Mouse (Mus musculus): Measurements from ENCODE around the gene Rabgap1l. TPM values are rescaled to one million over a fixed set of nuclear protein-coding genes. Genes with fewer than 3 reads are reported as not detected.

The Rabgap1l gene
- polyA plus RNA-seq, 1 experiment from 2014 or later = 12.0 TPM

DNA sequence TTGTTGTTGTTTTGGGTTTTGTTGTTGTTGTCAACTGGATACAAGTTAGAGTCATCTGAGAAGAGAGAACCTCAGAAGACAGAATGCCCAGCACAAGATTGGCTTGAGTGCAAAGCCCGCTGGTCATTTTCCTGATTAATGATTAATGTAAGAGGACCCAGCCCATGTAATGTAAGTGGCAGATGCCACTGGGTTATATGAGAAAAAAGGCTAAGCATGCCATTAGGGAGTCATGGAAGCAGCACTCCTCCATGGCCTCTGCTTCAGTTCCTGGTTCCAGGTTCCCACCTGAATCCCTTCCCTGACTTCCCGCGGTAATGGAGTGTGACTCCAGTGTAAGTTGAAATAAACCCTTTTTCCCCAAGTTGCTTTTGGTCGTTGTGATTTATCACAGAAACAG, 480.4 kb downstream of the Rabgap1l start:
- Histone ChIP-seq H3K27me3 (ENCODE audit: insufficient read depth, low read length) (no peaks in the 10 kb centered on the region), H3K4me1 (replicated peaks; ENCODE audit: insufficient read depth, low read length) (0 out of 2 replicates have a peak, but pooled peaks cover 4% of the 10 kb centered on the region), H3K36me3 (ENCODE audit: insufficient read depth, low read length) (no peaks in the 10 kb centered on the region), H3K9ac (ENCODE audit: low read depth, low read length) (no peak overlapping the region), H3K4me3 (replicated peaks; ENCODE audit: low read depth, low read length) (no peak overlapping the region), H3K9me3 (replicated peaks; ENCODE audit: low read length) (no peaks in the 10 kb centered on the region), H3K27ac (no peak overlapping the region), H3K4me2 (ENCODE audit: low read length) (no peak overlapping the region)
- ATAC-seq (replicated peaks; ENCODE audit: low FRiP score, low read depth) (peak; percentile 59), DNase-seq (ENCODE audit: low spot score) (no peak)
- WGBS = 50% methylated on average over 4 of the region's 4 CpGs
- no peak for TF ChIP-seq CTCF (IDR thresholded peaks at IDR 0.05; ENCODE audit: low read depth)

DNA sequence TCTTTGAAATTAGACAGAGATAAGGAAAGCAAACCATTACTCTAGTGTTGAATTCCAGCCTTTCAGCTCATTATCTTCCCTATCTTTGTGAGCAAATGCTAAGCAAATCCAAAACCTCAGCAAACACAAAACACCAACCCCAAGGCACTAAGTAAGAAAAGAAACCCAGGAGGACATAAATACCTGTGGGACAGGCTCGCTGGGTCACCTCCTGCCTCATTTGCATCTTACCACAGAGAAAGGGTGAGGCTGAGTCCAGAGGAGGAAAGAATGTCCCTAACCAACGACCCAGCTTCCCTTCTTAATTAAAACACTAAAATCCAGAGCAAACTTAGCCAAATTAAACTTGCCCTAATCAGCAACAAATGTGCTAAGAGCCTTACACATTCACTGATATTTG, 481.1 kb downstream of the Rabgap1l start:
- H3K4me3 ChIP-seq (replicated peaks; ENCODE audit: low read depth, low read length) = no peak overlapping the region
- 0 out of 2 replicates have a peak overlapping the region, but pooled peaks have one; percentile 57 for H3K27ac ChIP-seq
- no peaks in the 10 kb centered on the region for H3K36me3 ChIP-seq (ENCODE audit: insufficient read depth, low read length)
- no peak overlapping the region for H3K9ac ChIP-seq (ENCODE audit: low read depth, low read length)
- H3K4me2 ChIP-seq (ENCODE audit: low read length) = no peak overlapping the region
- 0 out of 2 replicates have a peak, but pooled peaks cover 4% of the 10 kb centered on the region for H3K4me1 ChIP-seq (replicated peaks; ENCODE audit: insufficient read depth, low read length)
- H3K27me3 ChIP-seq (ENCODE audit: insufficient read depth, low read length) = no peaks in the 10 kb centered on the region
- no peak for ATAC-seq (replicated peaks; ENCODE audit: low FRiP score, low read depth)
- H3K9me3 ChIP-seq (replicated peaks; ENCODE audit: low read length) = no peaks in the 10 kb centered on the region
- no peak for TF ChIP-seq CTCF (IDR thresholded peaks at IDR 0.05; ENCODE audit: low read depth)
- DNase-seq (ENCODE audit: low spot score) = no peak
- WGBS = 30% methylated on average over 2 of the region's 2 CpGs

DNA sequence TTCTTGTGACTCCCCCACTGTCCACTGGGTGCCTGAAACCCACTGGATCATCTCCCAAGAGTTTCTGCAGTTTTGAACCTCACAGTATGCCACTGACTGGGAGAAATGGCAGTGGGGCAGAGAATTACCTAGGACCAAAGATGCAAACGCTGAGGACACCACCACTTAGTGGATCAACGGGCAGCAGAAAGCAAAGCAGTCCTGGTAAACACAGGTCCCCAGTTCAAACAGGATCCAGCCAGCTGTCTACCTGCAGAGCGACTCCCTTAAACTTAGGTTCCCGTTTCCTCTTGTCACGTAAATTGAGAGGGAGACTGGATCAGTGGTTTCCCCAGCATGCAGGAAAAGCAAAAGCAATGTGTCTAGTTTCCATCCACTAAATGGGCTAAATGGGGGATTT, 483.1 kb downstream of the Rabgap1l start:
- Histone ChIP-seq H3K36me3 (ENCODE audit: insufficient read depth, low read length) (no peaks in the 10 kb centered on the region), H3K9me3 (replicated peaks; ENCODE audit: low read length) (no peaks in the 10 kb centered on the region), H3K4me2 (ENCODE audit: low read length) (no peak overlapping the region), H3K4me1 (replicated peaks; ENCODE audit: insufficient read depth, low read length) (0 out of 2 replicates have a peak, but pooled peaks cover 4% of the 10 kb centered on the region), H3K4me3 (replicated peaks; ENCODE audit: low read depth, low read length) (no peak overlapping the region), H3K9ac (ENCODE audit: low read depth, low read length) (no peak overlapping the region), H3K27ac (no peak overlapping the region), H3K27me3 (ENCODE audit: insufficient read depth, low read length) (no peaks in the 10 kb centered on the region)
- ATAC-seq (replicated peaks; ENCODE audit: low FRiP score, low read depth) (no peak), DNase-seq (ENCODE audit: low spot score) (no peak)
- 32% methylated on average over 5 of the region's 5 CpGs for WGBS
- no peak for TF ChIP-seq CTCF (IDR thresholded peaks at IDR 0.05; ENCODE audit: low read depth)

DNA sequence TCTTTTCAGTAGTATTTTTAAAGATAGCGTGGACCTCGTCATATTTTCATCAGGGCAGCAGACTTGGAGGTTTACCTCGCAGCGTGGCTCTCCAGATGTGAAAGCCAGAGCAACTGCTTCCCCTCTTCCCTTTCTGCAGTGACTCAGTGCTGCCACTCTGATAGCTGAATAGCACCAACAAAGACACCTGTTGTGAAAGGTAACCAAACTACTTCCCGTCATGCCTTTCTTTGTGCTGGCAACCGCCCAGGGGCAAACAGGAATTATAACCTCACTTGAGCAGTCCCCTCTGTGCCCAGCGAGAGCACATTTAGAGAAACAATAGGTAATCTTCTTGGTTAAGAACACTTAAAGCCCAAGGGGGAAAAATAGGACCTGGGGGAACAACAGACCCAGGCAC, 484.0 kb downstream of the Rabgap1l start:
- Histone ChIP-seq H3K27me3 (ENCODE audit: insufficient read depth, low read length) (no peaks in the 10 kb centered on the region), H3K4me2 (ENCODE audit: low read length) (peak overlapping the region; percentile 21; the same call in 1 of the 2 replicates), H3K9ac (ENCODE audit: low read depth, low read length) (no peak overlapping the region), H3K27ac (no peak overlapping the region), H3K9me3 (replicated peaks; ENCODE audit: low read length) (no peaks in the 10 kb centered on the region), H3K36me3 (ENCODE audit: insufficient read depth, low read length) (no peaks in the 10 kb centered on the region), H3K4me3 (replicated peaks; ENCODE audit: low read depth, low read length) (no peak overlapping the region), H3K4me1 (replicated peaks; ENCODE audit: insufficient read depth, low read length) (0 out of 2 replicates have a peak, but pooled peaks cover 4% of the 10 kb centered on the region)
- 42% methylated on average over 7 of the region's 7 CpGs for WGBS
- DNase-seq (ENCODE audit: low spot score) (no peak), ATAC-seq (replicated peaks; ENCODE audit: low FRiP score, low read depth) (no peak)
- TF ChIP-seq CTCF (IDR thresholded peaks at IDR 0.05; ENCODE audit: low read depth) = peak; percentile 27; the same call in 1 of the 2 replicates

DNA sequence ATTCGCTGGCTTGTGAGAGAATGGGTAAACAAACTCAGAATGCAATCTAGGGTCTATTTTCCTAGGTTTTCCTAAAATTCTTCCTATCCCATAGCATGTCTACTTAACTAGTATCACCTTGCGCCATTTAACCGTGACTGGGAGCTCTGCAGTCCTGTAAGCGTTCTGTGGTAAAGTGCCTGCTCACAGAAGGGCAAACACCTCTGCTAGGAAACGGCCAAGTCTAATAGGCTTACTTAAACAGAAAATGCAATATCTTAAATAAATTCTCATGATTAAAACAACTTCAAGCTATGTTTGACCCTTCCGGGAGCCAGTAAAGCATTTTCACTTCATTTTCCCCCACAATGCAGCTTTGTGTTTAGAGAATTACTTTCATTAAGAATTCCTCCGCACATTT, 484.5 kb downstream of the Rabgap1l start:
- H3K4me3 ChIP-seq (replicated peaks; ENCODE audit: low read depth, low read length) = no peak overlapping the region
- H3K27ac ChIP-seq = no peak overlapping the region
- no peak for TF ChIP-seq CTCF (IDR thresholded peaks at IDR 0.05; ENCODE audit: low read depth)
- H3K27me3 ChIP-seq (ENCODE audit: insufficient read depth, low read length) = no peaks in the 10 kb centered on the region
- no peaks in the 10 kb centered on the region for H3K9me3 ChIP-seq (replicated peaks; ENCODE audit: low read length)
- no peak overlapping the region for H3K9ac ChIP-seq (ENCODE audit: low read depth, low read length)
- H3K36me3 ChIP-seq (ENCODE audit: insufficient read depth, low read length) = no peaks in the 10 kb centered on the region
- peak overlapping the region; percentile 21; the same call in 1 of the 2 replicates for H3K4me2 ChIP-seq (ENCODE audit: low read length)
- 72% methylated on average over 7 of the region's 7 CpGs for WGBS
- ATAC-seq (replicated peaks; ENCODE audit: low FRiP score, low read depth) = no peak
- DNase-seq (ENCODE audit: low spot score) = no peak
- H3K4me1 ChIP-seq (replicated peaks; ENCODE audit: insufficient read depth, low read length) = 0 out of 2 replicates have a peak, but pooled peaks cover 4% of the 10 kb centered on the region

DNA sequence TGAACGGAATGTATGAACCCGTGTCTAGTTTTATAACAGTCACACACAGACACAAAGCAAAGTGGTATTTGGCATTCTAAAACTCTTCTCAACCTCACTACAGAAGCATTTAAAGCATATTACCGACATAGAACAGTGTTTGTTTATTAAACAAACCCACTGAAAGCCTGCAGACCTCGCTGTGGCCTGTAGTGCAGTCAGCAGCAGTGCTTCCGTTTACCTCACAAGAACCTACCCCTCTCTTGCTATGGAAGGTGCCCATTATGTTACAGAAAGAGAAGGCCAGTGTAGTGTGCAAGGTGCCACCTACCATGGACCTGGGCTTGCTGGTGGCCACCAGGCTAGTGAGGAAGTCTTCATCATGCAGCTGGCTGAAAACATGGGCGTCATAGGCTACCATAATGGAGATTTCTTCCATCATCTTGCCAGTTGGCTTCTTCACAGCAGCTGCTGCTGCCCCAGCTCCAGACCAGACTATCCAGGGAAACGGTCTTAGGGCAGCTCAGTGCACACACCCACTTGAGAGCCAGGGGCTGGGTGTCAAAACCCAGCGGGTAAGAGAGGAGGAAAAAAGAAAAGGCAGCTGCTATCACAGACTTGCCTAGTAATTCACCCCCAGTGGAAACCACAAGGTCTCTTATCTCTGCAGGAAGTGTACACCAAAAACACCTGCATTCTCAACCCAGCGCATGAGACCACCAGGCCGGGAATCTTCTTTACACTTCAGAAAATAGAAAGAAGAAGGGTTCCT, 486.0 kb downstream of the Rabgap1l start:
- no peaks in the 10 kb centered on the region for H3K9me3 ChIP-seq (replicated peaks; ENCODE audit: low read length)
- H3K4me1 ChIP-seq (replicated peaks; ENCODE audit: insufficient read depth, low read length) = 0 out of 2 replicates have a peak, but pooled peaks cover 3% of the 10 kb centered on the region
- H3K36me3 ChIP-seq (ENCODE audit: insufficient read depth, low read length) = no peaks in the 10 kb centered on the region
- ATAC-seq (replicated peaks; ENCODE audit: low FRiP score, low read depth) (no peak), DNase-seq (ENCODE audit: low spot score) (no peak)
- 60% methylated on average over 10 of the region's 10 CpGs for WGBS
- no peak overlapping the region for H3K27ac ChIP-seq
- H3K27me3 ChIP-seq (ENCODE audit: insufficient read depth, low read length) = no peaks in the 10 kb centered on the region
- no peak overlapping the region for H3K4me3 ChIP-seq (replicated peaks; ENCODE audit: low read depth, low read length)
- no peak overlapping the region for H3K4me2 ChIP-seq (ENCODE audit: low read length)
- no peak for TF ChIP-seq CTCF (IDR thresholded peaks at IDR 0.05; ENCODE audit: low read depth)
- no peak overlapping the region for H3K9ac ChIP-seq (ENCODE audit: low read depth, low read length)

Data from kidney, postnatal 0 days (tissue).